Mouse (Mus musculus) liver, embryonic 11.5 days (tissue): Measurements from ENCODE around the gene Eif4e. TPM values are rescaled to one million over a fixed set of nuclear protein-coding genes. Genes with fewer than 3 reads are reported as not detected.
A peak's percentile ranks its signal among the peaks of the same experiment; 100 is the strongest.

Experiments
- ATAC-seq: fragments of 200-750 bp; cut with Nextera tagmentation; replicated peaks from 2 replicates; pipeline ENCODE4 v1.8.0; 2017; ENCODE audit warnings: moderate number of reproducible peaks, mild to moderate bottlenecking, moderate TSS enrichment, moderate library complexity; ENCODE audit not compliant: low FRiP score
- DNase-seq: peaks from one replicate; pipeline ENCODE4 v3.0.0-alpha.2; 2017; ENCODE audit warnings: low spot score
- H3K27ac ChIP-seq: fragments of 300-500 bp; sonication (generic); 2 replicates; pipeline ENCODE4 v1.5.1; 2014; ENCODE audit warnings: mild to moderate bottlenecking, low read depth, low read length, control low read depth
- H3K27me3 ChIP-seq: fragments of 300-500 bp; sonication (generic); replicated peaks from 2 replicates; pipeline ENCODE4 v1.6.1; 2014; ENCODE audit warnings: low read length, mixed read lengths; ENCODE audit not compliant: control insufficient read depth, insufficient read depth
- H3K36me3 ChIP-seq: fragments of 300-500 bp; sonication (generic); 2 replicates; pipeline ENCODE4 v1.6.1; 2014; ENCODE audit warnings: mild to moderate bottlenecking, low read length, moderate library complexity, mixed read lengths; ENCODE audit not compliant: control insufficient read depth, insufficient read depth
- H3K4me1 ChIP-seq: fragments of 300-500 bp; sonication (generic); replicated peaks from 2 replicates; pipeline ENCODE4 v1.6.1; 2014; ENCODE audit warnings: low read length, mixed read lengths; ENCODE audit not compliant: control insufficient read depth, insufficient read depth
- H3K4me2 ChIP-seq: fragments of 300-500 bp; sonication (generic); 2 replicates; pipeline ENCODE4 v1.6.1; 2014; ENCODE audit warnings: mild to moderate bottlenecking, control low read depth, moderate library complexity
- H3K4me3 ChIP-seq: fragments of 300-500 bp; sonication (generic); 2 replicates; pipeline ENCODE4 v1.5.1; 2014; ENCODE audit warnings: low read depth, low read length, control low read depth
- H3K9ac ChIP-seq: fragments of 300-500 bp; sonication (generic); 2 replicates; pipeline ENCODE4 v1.6.1; 2014; ENCODE audit warnings: low read depth, low read length, control low read depth
- H3K9me3 ChIP-seq: fragments of 300-500 bp; sonication (generic); 2 replicates; pipeline ENCODE4 v1.6.1; 2016; ENCODE audit warnings: low read length, inconsistent platforms, mixed read lengths; ENCODE audit not compliant: control insufficient read depth
- WGBS: fragments of 180-500 bp; shearing (Covaris S2); extraction: QIAGEN DNeasy Blood & Tissue Kit; methylation state at CpG from one replicate; pipeline ENCODE4 v1.1.7; 2014; 5-methylcytosine and 5-hydroxymethylcytosine counted together
- polyA plus RNA-seq: library from polyadenylated mRNA; unstranded; fragments of >200 nt; fragmentation: Nextera tagmentation; extraction: Ambion mirVana; gene quantifications from 2 replicates; pipeline ENCODE4 v1.2.1, GENCODE M21; 2014

Eif4e gene
- polyA plus RNA-seq, 1 experiment from 2014 or later: 442 TPM

GRCm38 (mm10) chr3:138493668-138494067, 32.3 kb upstream of the Eif4e start:
- Histone ChIP-seq H3K4me1 (peaks cover 5% of the 10 kb centered on the region), H3K4me2 (no peak overlapping the region), H3K4me3 (no peak overlapping the region), H3K27me3 (no peaks in the 10 kb centered on the region), H3K36me3 (no peaks in the 10 kb centered on the region), H3K9ac (no peak overlapping the region), H3K9me3 (no peaks in the 10 kb centered on the region), H3K27ac (no peak overlapping the region)
- DNase-seq: no peak
- no peak for ATAC-seq
- WGBS: 75% methylated on average over 3 of the region's 3 CpGs

GRCm38 (mm10) chr3:138494565-138494964, 31.4 kb upstream of the Eif4e start:
- no peak overlapping the region for H3K9ac ChIP-seq
- 0 out of 2 replicates have a peak, but pooled peaks have one; percentile 5 for ATAC-seq
- H3K27me3 ChIP-seq: no peaks in the 10 kb centered on the region
- H3K9me3 ChIP-seq: no peaks in the 10 kb centered on the region
- H3K4me3 ChIP-seq: no peak overlapping the region
- H3K36me3 ChIP-seq: no peaks in the 10 kb centered on the region
- peaks cover 5% of the 10 kb centered on the region for H3K4me1 ChIP-seq
- no peak overlapping the region for H3K27ac ChIP-seq
- 38% methylated on average over 1 of the region's 1 CpGs for WGBS
- no peak overlapping the region for H3K4me2 ChIP-seq
- no peak for DNase-seq

GRCm38 (mm10) chr3:138495166-138496145, 30.5 kb upstream of the Eif4e start:
- WGBS: 59% methylated on average over 11 of the region's 11 CpGs
- Histone ChIP-seq H3K4me3 (no peak overlapping the region), H3K4me1 (peaks cover 5% of the 10 kb centered on the region), H3K27ac (no peak overlapping the region), H3K36me3 (no peaks in the 10 kb centered on the region), H3K9ac (no peak overlapping the region), H3K9me3 (no peaks in the 10 kb centered on the region), H3K4me2 (peak overlapping the region; percentile 35; the same call in 1 of the 2 replicates), H3K27me3 (no peaks in the 10 kb centered on the region)
- peak; percentile 68 for ATAC-seq
- DNase-seq: no peak

GRCm38 (mm10) chr3:138498731-138499130, 27.2 kb upstream of the Eif4e start:
- DNase-seq: no peak
- 71% methylated on average over 4 of the region's 4 CpGs for WGBS
- no peaks in the 10 kb centered on the region for H3K9me3 ChIP-seq
- no peak overlapping the region for H3K27ac ChIP-seq
- H3K36me3 ChIP-seq: no peaks in the 10 kb centered on the region
- no peak overlapping the region for H3K9ac ChIP-seq
- no peaks in the 10 kb centered on the region for H3K27me3 ChIP-seq
- H3K4me3 ChIP-seq: no peak overlapping the region
- H3K4me1 ChIP-seq: peaks cover 5% of the 10 kb centered on the region
- H3K4me2 ChIP-seq: no peak overlapping the region
- no peak for ATAC-seq

- H3K4me3 ChIP-seq: no peak overlapping the region
- no peaks in the 10 kb centered on the region for H3K36me3 ChIP-seq
- H3K9ac ChIP-seq: no peak overlapping the region
- 81% methylated on average over 15 of the region's 15 CpGs for WGBS
- H3K9me3 ChIP-seq: no peaks in the 10 kb centered on the region
- no peaks in the 10 kb centered on the region for H3K27me3 ChIP-seq
- no peak overlapping the region for H3K27ac ChIP-seq
- peaks cover under 1% of the 10 kb centered on the region; the same call in 1 of the 2 replicates for H3K4me1 ChIP-seq
- ATAC-seq (no peak), DNase-seq (no peak)
- H3K4me2 ChIP-seq: no peak overlapping the region
Observed at GRCm38 (mm10) chr3:138499854-138500740, 25.9 kb upstream of the Eif4e start.

- Histone ChIP-seq H3K27ac (no peak overlapping the region), H3K4me2 (no peak overlapping the region), H3K27me3 (no peaks in the 10 kb centered on the region), H3K36me3 (no peaks in the 10 kb centered on the region), H3K4me3 (no peak overlapping the region), H3K4me1 (no peaks in the 10 kb centered on the region), H3K9me3 (no peaks in the 10 kb centered on the region), H3K9ac (no peak overlapping the region)
- WGBS: 75% methylated on average over 11 of the region's 11 CpGs
- DNase-seq (no peak), ATAC-seq (no peak)
Observed at GRCm38 (mm10) chr3:138503754-138504153, 22.2 kb upstream of the Eif4e start.

- Histone ChIP-seq H3K4me2 (no peak overlapping the region), H3K9me3 (no peaks in the 10 kb centered on the region), H3K4me1 (no peaks in the 10 kb centered on the region), H3K9ac (no peak overlapping the region), H3K27me3 (no peaks in the 10 kb centered on the region), H3K27ac (no peak overlapping the region), H3K4me3 (no peak overlapping the region), H3K36me3 (no peaks in the 10 kb centered on the region)
- no peak for DNase-seq
- WGBS: 61% methylated on average over 6 of the region's 6 CpGs
- no peak for ATAC-seq
Observed at GRCm38 (mm10) chr3:138506749-138507148, 19.2 kb upstream of the Eif4e start.

- DNase-seq: no peak
- H3K27me3 ChIP-seq: no peaks in the 10 kb centered on the region
- ATAC-seq: no peak
- no peaks in the 10 kb centered on the region for H3K9me3 ChIP-seq
- no peak overlapping the region for H3K9ac ChIP-seq
- H3K27ac ChIP-seq: no peak overlapping the region
- H3K4me3 ChIP-seq: no peak overlapping the region
- H3K4me1 ChIP-seq: no peaks in the 10 kb centered on the region
- no peaks in the 10 kb centered on the region for H3K36me3 ChIP-seq
- H3K4me2 ChIP-seq: no peak overlapping the region
- 94% methylated on average over 2 of the region's 2 CpGs for WGBS
Observed at GRCm38 (mm10) chr3:138509581-138509980, 16.4 kb upstream of the Eif4e start.
